Mouse (Mus musculus) heart, adult 2 months (tissue): ENCODE results near the gene Srcin1.

Experiments used
- CTCF ChIP-seq: fragments of 200-600 bp; IDR thresholded peaks from 2 replicates; pipeline ENCODE4 v1.8.1; 2022; ENCODE audit warnings: antibody characterized with exemption, mild to moderate bottlenecking, moderate library complexity
- EP300 ChIP-seq: fragments of 200-500 bp; IDR thresholded peaks from 2 replicates; pipeline ENCODE4 v1.6.1; 2011; ENCODE audit warnings: low read depth, low read length, control low read depth; ENCODE audit not compliant: insufficient read depth
- POLR2A ChIP-seq: fragments of 200-500 bp; IDR thresholded peaks from 2 replicates; pipeline ENCODE4 v1.6.1; 2011; ENCODE audit warnings: mild to moderate bottlenecking, low read depth, low read length, control low read depth; ENCODE audit not compliant: insufficient read depth

- TF ChIP-seq POLR2A = no peak
- TF ChIP-seq CTCF = no peak
- TF ChIP-seq EP300 = no peak
These were observed 23.1 kb upstream of the Srcin1 start for GRCm38 (mm10) chr11:97599104-97599503.
